In genomic region chr9:26776122-26776902, GRCm38 (mm10) we compare ENCODE assay signal across 10 mouse cellular contexts. TPM values are rescaled to one million over a fixed set of nuclear protein-coding genes. Genes with fewer than 3 reads are reported as not detected.
DNase-seq lines count a peak whose midpoint lies in the region; ATAC-seq and TF ChIP-seq lines count a peak whose summit lies in the region.
"Had no signal": no experiment of that assay in that cellular context is flagged by ENCODE, and none has a peak within 500 bp of the region (broad histone marks: within the 10 kb centered on the region; RNA-seq: fewer than 3 reads in every experiment).

No protein-coding gene starts in this region.

- no peaks in the 10 kb centered on the region for H3K4me1 ChIP-seq in limb, embryonic 11.5 days (ENCODE audit: control insufficient read depth, insufficient read depth, low read length)
- no peaks in the 10 kb centered on the region for H3K4me1 ChIP-seq in limb, embryonic 10.5 days
- H3K4me1 ChIP-seq in hindbrain, embryonic 16.5 days (ENCODE audit: control insufficient read depth, insufficient read depth, low read depth, low read length): no peaks in the 10 kb centered on the region
- no peaks in the 10 kb centered on the region for H3K4me1 ChIP-seq in lung, postnatal 0 days (ENCODE audit: insufficient read depth, low read depth, low read length)
- H3K4me1 ChIP-seq in small intestine, adult 2 months (ENCODE audit: control insufficient read depth, insufficient read depth, insufficient read length, low read length): no peaks in the 10 kb centered on the region
- H3K4me1 ChIP-seq: embryonic facial prominence, embryonic 15.5 days had no signal

- no peak overlapping the region for H3K4me2 ChIP-seq in limb, embryonic 11.5 days (ENCODE audit: low read depth, severe bottlenecking)
- H3K4me2 ChIP-seq in hindbrain, embryonic 16.5 days (ENCODE audit: low read length): no peak overlapping the region
- no peak overlapping the region for H3K4me2 ChIP-seq in lung, postnatal 0 days (replicated peaks; ENCODE audit: low read depth, low read length)
- H3K4me2 ChIP-seq: embryonic facial prominence, embryonic 15.5 days had no signal

- no peak overlapping the region for H3K27ac ChIP-seq in limb, embryonic 11.5 days (replicated peaks; ENCODE audit: low read depth, low read length)
- H3K27ac ChIP-seq in limb, embryonic 10.5 days: no peak overlapping the region
- no peak overlapping the region for H3K27ac ChIP-seq in hindbrain, embryonic 16.5 days (ENCODE audit: low read depth, low read length)
- H3K27ac ChIP-seq in lung, postnatal 0 days (ENCODE audit: low read length): no peak overlapping the region
- H3K27ac ChIP-seq in small intestine, adult 2 months (ENCODE audit: insufficient read depth, low read depth, low read length): no peak overlapping the region
- H3K27ac ChIP-seq: embryonic facial prominence, embryonic 15.5 days; macrophage had no signal

- peak; percentile 82 for TF ChIP-seq CTCF in lung, postnatal 0 days (IDR thresholded peaks at IDR 0.05)
- TF ChIP-seq CTCF in small intestine, adult 2 months (IDR thresholded peaks at IDR 0.05; ENCODE audit: extremely low read depth, insufficient read length, insufficient replicate concordance, low read depth, low read length): peak; percentile 29; the same call in 1 of the 2 replicates

- peak; percentile 49 for DNase-seq in limb, embryonic 11.5 days (ENCODE audit: low spot score)
- no peak for DNase-seq in limb, embryonic 10.5 days (ENCODE audit: low spot score)
- peak; percentile 71 for DNase-seq in ZHBTc4 (ENCODE audit: low read depth, low spot score)
- DNase-seq in embryo, embryonic 11.5 days (ENCODE audit: low read depth, low spot score): peak; percentile 48
- DNase-seq in lung, postnatal 0 days (ENCODE audit: low spot score): peak; percentile 67

- no peaks in the 10 kb centered on the region for H3K27me3 ChIP-seq in limb, embryonic 11.5 days (ENCODE audit: control insufficient read depth, insufficient read depth, low read length)
- H3K27me3 ChIP-seq in limb, embryonic 10.5 days (ENCODE audit: low read depth, poor library complexity, severe bottlenecking): no peaks in the 10 kb centered on the region
- no peaks in the 10 kb centered on the region for H3K27me3 ChIP-seq in hindbrain, embryonic 16.5 days (replicated peaks; ENCODE audit: control insufficient read depth, insufficient read depth, low read length)
- H3K27me3 ChIP-seq in lung, postnatal 0 days (replicated peaks; ENCODE audit: insufficient read depth, low read length): no peaks in the 10 kb centered on the region
- no peaks in the 10 kb centered on the region for H3K27me3 ChIP-seq in small intestine, adult 2 months (ENCODE audit: control insufficient read depth, insufficient read depth, low read length)
- H3K27me3 ChIP-seq: embryonic facial prominence, embryonic 15.5 days had no signal

- no peak overlapping the region for H3K9ac ChIP-seq in limb, embryonic 11.5 days (ENCODE audit: low read length)
- H3K9ac ChIP-seq in hindbrain, embryonic 16.5 days (ENCODE audit: low read depth, low read length): no peak overlapping the region
- H3K9ac ChIP-seq in lung, postnatal 0 days (replicated peaks; ENCODE audit: low read depth): no peak overlapping the region
- H3K9ac ChIP-seq: embryonic facial prominence, embryonic 15.5 days had no signal

- TF ChIP-seq EP300 in lung, postnatal 0 days (IDR thresholded peaks at IDR 0.05): no peak

- no peaks in the 10 kb centered on the region for H3K36me3 ChIP-seq in limb, embryonic 11.5 days (ENCODE audit: control insufficient read depth, insufficient read depth, low read length)
- H3K36me3 ChIP-seq in limb, embryonic 10.5 days: no peaks in the 10 kb centered on the region
- no peaks in the 10 kb centered on the region for H3K36me3 ChIP-seq in hindbrain, embryonic 16.5 days (ENCODE audit: control insufficient read depth, insufficient read depth, low read length)
- no peaks in the 10 kb centered on the region for H3K36me3 ChIP-seq in lung, postnatal 0 days (ENCODE audit: insufficient read depth, low read length)
- no peaks in the 10 kb centered on the region for H3K36me3 ChIP-seq in small intestine, adult 2 months (ENCODE audit: control insufficient read depth, insufficient read depth, low read length)
- H3K36me3 ChIP-seq: embryonic facial prominence, embryonic 15.5 days had no signal

- WGBS in limb, embryonic 11.5 days: 66% methylated on average over 6 of the region's 6 CpGs
- WGBS in limb, embryonic 10.5 days: 67% methylated on average over 6 of the region's 6 CpGs
- WGBS in hindbrain, embryonic 16.5 days: 60% methylated on average over 6 of the region's 6 CpGs
- WGBS in lung, postnatal 0 days: 62% methylated on average over 6 of the region's 6 CpGs
- 61% methylated on average over 6 of the region's 6 CpGs for WGBS in small intestine, adult 2 months

- no peak for ATAC-seq in limb, embryonic 11.5 days (ENCODE audit: insufficient number of reproducible peaks, low FRiP score, low TSS enrichment, low read depth)
- ATAC-seq in hindbrain, embryonic 16.5 days: peak; percentile 82
- no peak for ATAC-seq in lung, postnatal 0 days
- no peak for ATAC-seq in monocyte, adult 5-6 weeks (replicated peaks; ENCODE audit: insufficient number of reproducible peaks, low FRiP score, low TSS enrichment, poor library complexity, severe bottlenecking)

- H3K9me3 ChIP-seq in limb, embryonic 11.5 days (ENCODE audit: control insufficient read depth, low read length): no peaks in the 10 kb centered on the region
- no peaks in the 10 kb centered on the region for H3K9me3 ChIP-seq in limb, embryonic 10.5 days (replicated peaks)
- no peaks in the 10 kb centered on the region for H3K9me3 ChIP-seq in hindbrain, embryonic 16.5 days (ENCODE audit: control insufficient read depth, low read length)
- H3K9me3 ChIP-seq in lung, postnatal 0 days (ENCODE audit: low read length): no peaks in the 10 kb centered on the region
- H3K9me3 ChIP-seq: embryonic facial prominence, embryonic 15.5 days had no signal

- no peak for TF ChIP-seq POLR2A in small intestine, adult 2 months (IDR thresholded peaks at IDR 0.05; ENCODE audit: low read depth, low read length)

- no peak overlapping the region for H3K4me3 ChIP-seq in limb, embryonic 11.5 days (ENCODE audit: low read depth, low read length)
- H3K4me3 ChIP-seq in limb, embryonic 10.5 days: no peak overlapping the region
- no peak overlapping the region for H3K4me3 ChIP-seq in hindbrain, embryonic 16.5 days (ENCODE audit: low read length)
- H3K4me3 ChIP-seq in lung, postnatal 0 days (ENCODE audit: low read depth, low read length): no peak overlapping the region
- no peak overlapping the region for H3K4me3 ChIP-seq in small intestine, adult 2 months (ENCODE audit: low read depth, low read length)
- H3K4me3 ChIP-seq: embryonic facial prominence, embryonic 15.5 days had no signal

RNA-seq across cellular contexts. Expression of gene Glb1l2, which starts 30.0 kb away (rescaled TPM):
- polyA plus RNA-seq in limb, embryonic 11.5 days (2014; fragmentation: Nextera tagmentation; extraction: Ambion mirVana): 4.6 and 5.6 TPM in 2 replicates
- 3.6 and 4.6 TPM in 2 replicates for polyA plus RNA-seq in limb, embryonic 10.5 days (2016; fragmentation: Nextera tagmentation; extraction: Ambion mirVana)
- 2.6 and 3.5 TPM in 2 replicates for polyA plus RNA-seq in hindbrain, embryonic 16.5 days (2015; fragmentation: Nextera tagmentation; extraction: Ambion mirVana)
- 6.8 and 7.7 TPM in 2 replicates for polyA plus RNA-seq in lung, postnatal 0 days (2015; fragmentation: Nextera tagmentation; extraction: Ambion mirVana)
- 0.05 and 0.33 TPM in 2 replicates for polyA plus RNA-seq in small intestine, adult 2 months (2012; rRNA removed)
- total RNA-seq in monocyte, adult 5-6 weeks (2017): not detected in 3 replicates
- polyA plus RNA-seq: macrophage had no signal

RNA-seq across cellular contexts. Expression of gene B3gat1, which starts 42.8 kb away (rescaled TPM):
- polyA plus RNA-seq in limb, embryonic 11.5 days (2014; fragmentation: Nextera tagmentation; extraction: Ambion mirVana): 0.17 and 0.49 TPM in 2 replicates
- polyA plus RNA-seq in limb, embryonic 10.5 days (2016; fragmentation: Nextera tagmentation; extraction: Ambion mirVana): 0.05 and 0.21 TPM in 2 replicates
- 32.6 and 45.4 TPM in 2 replicates for polyA plus RNA-seq in hindbrain, embryonic 16.5 days (2015; fragmentation: Nextera tagmentation; extraction: Ambion mirVana)
- polyA plus RNA-seq in lung, postnatal 0 days (2015; fragmentation: Nextera tagmentation; extraction: Ambion mirVana): not detected in 2 replicates
- not detected in 2 replicates for polyA plus RNA-seq in small intestine, adult 2 months (2012; rRNA removed)
- not detected in 3 replicates for total RNA-seq in monocyte, adult 5-6 weeks (2017)
- polyA plus RNA-seq: macrophage had no signal

Comparison
In these comparisons a context has a peak if more than half of its experiments do, and no peak if none do; other contexts are left out.
1. RNA of gene B3gat1, which starts 42.8 kb away (polyA plus RNA-seq): 32.6 to 45.4 TPM in hindbrain, embryonic 16.5 days; 0.17 to 0.49 TPM in limb, embryonic 11.5 days, 0.05 to 0.21 TPM in limb, embryonic 10.5 days, not detected in lung, postnatal 0 days and not detected in small intestine, adult 2 months; every median in the first group is over 10 times any median in the second.